Mouse (Mus musculus) limb, embryonic 11.5 days (tissue): ENCODE data around the gene Magea2. TPM values are rescaled to one million over a fixed set of nuclear protein-coding genes. Genes with fewer than 3 reads are reported as not detected.
"Not testable (repeated sequence)": the region's sequence is repeated elsewhere in the genome, so short reads cannot be mapped to it uniquely, and the experiment has no call there.

Experiments
- ATAC-seq: fragments of 200-750 bp; cut with Nextera tagmentation; 2 replicates; pipeline ENCODE4 v1.8.0; 2017; ENCODE audit warnings: low read depth; ENCODE audit not compliant: insufficient number of reproducible peaks, low FRiP score, low TSS enrichment
- DNase-seq: peaks from one replicate; pipeline ENCODE4 v3.0.0-alpha.2; 2015; ENCODE audit warnings: low spot score
- H3K27ac ChIP-seq: fragments of 300-500 bp; sonication (generic); replicated peaks from 2 replicates; pipeline ENCODE4 v1.5.1; 2014; ENCODE audit warnings: low read depth, mild to moderate bottlenecking, low read length
- H3K27me3 ChIP-seq: fragments of 300-500 bp; sonication (generic); 2 replicates; pipeline ENCODE4 v1.6.1; 2014; ENCODE audit warnings: mild to moderate bottlenecking, low read length, mixed read lengths; ENCODE audit not compliant: control insufficient read depth, insufficient read depth
- H3K36me3 ChIP-seq: fragments of 300-500 bp; sonication (generic); 2 replicates; pipeline ENCODE4 v1.6.1; 2014; ENCODE audit warnings: mild to moderate bottlenecking, low read length, moderate library complexity, mixed read lengths; ENCODE audit not compliant: control insufficient read depth, insufficient read depth
- H3K4me1 ChIP-seq: fragments of 300-500 bp; sonication (generic); 2 replicates; pipeline ENCODE4 v1.6.1; 2014; ENCODE audit warnings: low read length, mixed read lengths; ENCODE audit not compliant: control insufficient read depth, insufficient read depth
- H3K4me2 ChIP-seq: fragments of 300-500 bp; sonication (generic); 2 replicates; pipeline ENCODE4 v1.6.1; 2014; ENCODE audit warnings: low read depth, mild to moderate bottlenecking, moderate library complexity; ENCODE audit not compliant: severe bottlenecking
- H3K4me3 ChIP-seq: fragments of 300-500 bp; sonication (generic); 2 replicates; pipeline ENCODE4 v1.5.1; 2014; ENCODE audit warnings: low read depth, low read length
- H3K9ac ChIP-seq: fragments of 300-500 bp; sonication (generic); 2 replicates; pipeline ENCODE4 v1.6.1; 2014; ENCODE audit warnings: mild to moderate bottlenecking, low read length
- H3K9me3 ChIP-seq: fragments of 300-500 bp; sonication (generic); 2 replicates; pipeline ENCODE4 v1.6.1; 2016; ENCODE audit warnings: low read length; ENCODE audit not compliant: control insufficient read depth
- WGBS: fragments of 180-500 bp; shearing (Covaris S2); extraction: QIAGEN DNeasy Blood & Tissue Kit; methylation state at CpG from one replicate; pipeline ENCODE4 v1.1.7; 2014; 5-methylcytosine and 5-hydroxymethylcytosine counted together
- polyA plus RNA-seq: library from polyadenylated mRNA; unstranded; fragments of >200 nt; fragmentation: Nextera tagmentation; extraction: Ambion mirVana; gene quantifications from 2 replicates; pipeline ENCODE4 v1.2.1, GENCODE M21; 2014

Magea2 gene
- polyA plus RNA-seq: not detected in 2 replicates

- not testable (repeated sequence) for H3K9me3 ChIP-seq, H3K36me3 ChIP-seq, H3K4me2 ChIP-seq, H3K9ac ChIP-seq, H3K4me3 ChIP-seq, DNase-seq, H3K4me1 ChIP-seq, ATAC-seq, H3K27me3 ChIP-seq, H3K27ac ChIP-seq
- 90% methylated on average over 2 of the region's 4 CpGs for WGBS
These were observed at the start of gene Magea2 for GRCm38 (mm10) chrX:155093566-155093965. TSS of gene Magea2 (minus strand) at chrX:155093666.

DNA sequence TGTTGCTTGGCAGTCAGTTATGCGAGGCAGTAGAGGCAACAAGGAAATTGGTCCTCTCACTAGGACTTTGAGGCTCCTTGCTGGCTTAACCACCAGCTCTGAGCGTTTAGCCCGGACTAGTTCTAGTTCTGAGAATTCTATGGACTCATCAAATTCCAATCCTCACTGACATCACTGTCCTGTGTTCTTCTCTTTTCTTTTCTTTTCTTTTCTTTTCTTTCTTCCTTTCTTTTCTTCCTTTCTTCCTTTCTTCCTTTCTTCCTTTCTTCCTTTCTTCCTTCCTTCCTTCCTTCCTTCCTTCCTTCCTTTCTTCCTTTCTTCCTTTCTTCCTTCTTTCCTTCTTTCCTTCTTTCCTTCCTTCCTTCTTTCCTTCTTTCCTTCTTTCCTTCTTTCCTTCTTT, 34.8 kb upstream of the Magea2 start, which contains the start of gene Cldn34b2:
TSS of gene Cldn34b2 (minus strand) at position 101 of the 400 bp plus-strand sequence.
- not testable (repeated sequence) for H3K27me3 ChIP-seq, ATAC-seq

GRCm38 (mm10) chrX:155098024-155098423, 4.6 kb upstream of the Magea2 start:
- no peaks in the 10 kb centered on the region for H3K9me3 ChIP-seq
- no peaks in the 10 kb centered on the region for H3K27me3 ChIP-seq
- H3K9ac ChIP-seq: no peak overlapping the region
- H3K4me1 ChIP-seq: no peaks in the 10 kb centered on the region
- no peaks in the 10 kb centered on the region for H3K36me3 ChIP-seq
- DNase-seq: no peak
- ATAC-seq: no peak
- H3K27ac ChIP-seq: no peak overlapping the region
- H3K4me2 ChIP-seq: no peak overlapping the region
- no peak overlapping the region for H3K4me3 ChIP-seq

More for the DNA sequence above, 34.8 kb upstream of the Magea2 start, which contains the start of gene Cldn34b2:
- 93% methylated on average over 3 of the region's 3 CpGs for WGBS
- not testable (repeated sequence) for H3K4me2 ChIP-seq, H3K4me1 ChIP-seq, H3K27ac ChIP-seq, DNase-seq, H3K9me3 ChIP-seq, H3K9ac ChIP-seq, H3K36me3 ChIP-seq, H3K4me3 ChIP-seq

GRCm38 (mm10) chrX:155089693-155090092, 3.8 kb downstream of the Magea2 start, which contains the start of gene Magea1:
TSS of gene Magea1 (minus strand) at chrX:155089793.
- DNase-seq, H3K9me3 ChIP-seq, H3K4me3 ChIP-seq, H3K9ac ChIP-seq, H3K4me1 ChIP-seq, H3K27me3 ChIP-seq, H3K4me2 ChIP-seq, H3K27ac ChIP-seq, ATAC-seq, H3K36me3 ChIP-seq: not testable (repeated sequence)
- WGBS: 100% methylated on average over 1 of the region's 2 CpGs

DNA sequence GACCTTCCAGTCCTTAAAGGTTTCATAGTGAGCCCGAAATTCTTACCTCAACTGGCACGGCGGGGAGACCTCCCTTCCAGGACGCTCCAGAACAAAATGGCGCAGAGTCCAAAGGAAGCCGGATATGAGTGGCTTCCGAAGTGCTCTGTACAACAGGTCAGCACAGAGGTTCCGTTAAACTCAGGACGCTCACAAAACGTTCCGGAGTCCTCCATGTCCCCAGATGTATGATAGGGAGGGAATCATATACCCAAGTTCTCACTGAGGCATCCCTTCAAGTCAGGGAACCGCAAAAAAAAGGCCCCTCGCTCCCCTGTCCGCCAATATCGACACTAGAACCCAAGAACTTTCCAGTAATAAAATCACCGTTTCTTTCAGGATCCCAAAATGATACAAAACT, 30.4 kb downstream of the Magea2 start, which contains the start of gene Magea5:
TSS of gene Magea5 (minus strand) at position 101 of the 400 bp plus-strand sequence.
- H3K4me1 ChIP-seq, H3K9me3 ChIP-seq, H3K27me3 ChIP-seq, H3K9ac ChIP-seq, H3K4me3 ChIP-seq, H3K36me3 ChIP-seq, ATAC-seq, H3K4me2 ChIP-seq, H3K27ac ChIP-seq, DNase-seq: not testable (repeated sequence)
- WGBS: 90% methylated on average over 9 of the region's 16 CpGs

DNA sequence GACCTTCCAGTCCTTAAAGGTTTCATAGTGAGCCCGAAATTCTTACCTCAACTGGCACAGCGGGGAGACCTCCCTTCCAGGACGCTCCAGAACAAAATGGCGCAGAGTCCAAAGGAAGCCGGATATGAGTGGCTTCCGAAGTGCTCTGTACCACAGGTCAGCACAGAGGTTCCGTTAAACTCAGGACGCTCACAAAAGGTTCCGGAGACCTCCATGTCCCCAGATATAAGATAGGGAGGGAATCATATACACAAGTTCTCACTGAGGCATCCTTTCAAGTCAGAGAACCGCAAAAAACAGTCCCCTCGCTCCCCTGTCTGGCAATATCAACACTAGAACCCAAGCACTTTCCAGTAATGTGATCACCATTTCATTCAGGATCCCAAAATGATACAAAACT, 97.7 kb downstream of the Magea2 start, which contains the start of gene Magea8:
TSS of gene Magea8 (minus strand) at position 101 of the 400 bp plus-strand sequence.
- not testable (repeated sequence) for H3K9ac ChIP-seq, H3K4me3 ChIP-seq, ATAC-seq, H3K27me3 ChIP-seq, H3K4me2 ChIP-seq, H3K9me3 ChIP-seq, DNase-seq, H3K36me3 ChIP-seq, H3K27ac ChIP-seq, H3K4me1 ChIP-seq
- WGBS: 95% methylated on average over 10 of the region's 11 CpGs

Other genes starting within 250 kb of the Magea2 start
- gene Cldn34b1, start 203.4 kb downstream of the Magea2 start, polyA plus RNA-seq: not detected in 2 replicates
- gene Magea6, start 157.7 kb downstream of the Magea2 start, polyA plus RNA-seq: not detected in 2 replicates
- not detected in 2 replicates for gene Magea3, start 144.2 kb downstream of the Magea2 start, polyA plus RNA-seq
- not detected in 2 replicates for gene Magea8, start 97.8 kb downstream of the Magea2 start, polyA plus RNA-seq
- not detected in 2 replicates for gene Magea5, start 30.5 kb downstream of the Magea2 start, polyA plus RNA-seq
- not detected in 2 replicates for gene Magea1, start 3.9 kb downstream of the Magea2 start, polyA plus RNA-seq
- gene Cldn34b2, start 34.7 kb upstream of the Magea2 start, polyA plus RNA-seq: not detected in 2 replicates
- 76.0 and 78.1 TPM in 2 replicates for gene Sat1, start 122.8 kb upstream of the Magea2 start, polyA plus RNA-seq
- 22.1 and 22.7 TPM in 2 replicates for gene Acot9, start 168.8 kb upstream of the Magea2 start, polyA plus RNA-seq
- gene Prdx4, start 247.1 kb upstream of the Magea2 start, polyA plus RNA-seq: 251 and 267 TPM in 2 replicates